Mouse (Mus musculus): ENCODE data around the gene Fpgt. TPM values are rescaled to one million over a fixed set of nuclear protein-coding genes. Genes with fewer than 3 reads are reported as not detected.

Gene Fpgt
- polyA plus RNA-seq, 1 experiment, result 3.3 TPM

DNA sequence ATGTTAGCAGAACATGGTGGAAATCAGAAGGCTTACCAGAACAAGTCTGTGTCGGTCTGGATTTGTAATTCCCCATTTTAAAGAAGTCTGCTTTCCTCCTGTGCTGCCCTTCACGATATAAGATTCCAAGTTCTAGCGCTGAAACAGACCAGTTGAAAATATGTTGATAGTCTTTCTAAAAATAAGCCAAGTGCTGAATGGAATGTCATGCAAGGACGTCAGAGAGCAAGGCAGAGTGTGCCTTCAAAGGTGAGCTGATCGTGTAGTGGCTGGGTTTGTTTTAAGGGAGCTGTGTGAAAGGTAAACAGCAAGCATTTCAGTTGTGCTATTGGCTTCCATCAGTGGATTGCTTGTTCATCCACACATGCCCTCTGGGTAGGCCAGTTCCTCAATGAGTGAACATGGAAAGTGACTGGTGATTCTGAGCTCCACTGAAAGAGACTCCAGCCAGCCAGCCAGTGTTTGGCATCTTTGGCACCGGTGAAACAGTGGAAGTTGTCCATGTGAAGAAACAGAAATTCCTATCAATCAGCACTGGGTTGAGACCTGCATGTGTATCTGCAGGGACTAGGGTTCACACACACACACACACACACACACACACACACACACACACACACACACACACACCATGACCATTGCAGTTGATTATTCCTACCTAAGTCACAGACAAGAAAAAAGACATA lies 37.8 kb downstream of the Fpgt start, which contains the start of gene Tnni3k:
Tnni3k (minus strand) TSS at position 177 of the 686 bp plus-strand sequence.
- Histone ChIP-seq H3K4me3 (ENCODE audit: insufficient read depth, poor library complexity, severe bottlenecking) (no peak within 1 kb of the TSS), H3K36me3 (ENCODE audit: control insufficient read depth, insufficient read depth) (no peaks in the 10 kb centered on the region), H3K79me2 (ENCODE audit: control insufficient read depth, insufficient read depth) (no peaks in the 10 kb centered on the region), H3K27me3 (ENCODE audit: control insufficient read depth, insufficient read depth, insufficient read length) (no peaks in the 10 kb centered on the region), H3ac (ENCODE audit: control insufficient read depth, insufficient read length, low read depth) (no peak within 1 kb of the TSS), H3K79me3 (ENCODE audit: low read depth) (no peaks in the 10 kb centered on the region)
- TF ChIP-seq MYOD1 (IDR thresholded peaks at IDR 0.05; ENCODE audit: control insufficient read depth, insufficient read length, low read depth) (no peak), FOSL1 (IDR thresholded peaks at IDR 0.05; ENCODE audit: insufficient read depth, low read length, poor library complexity, severe bottlenecking) (no peak), USF1 (IDR thresholded peaks at IDR 0.05; ENCODE audit: low read depth) (no peak), CTCF (IDR thresholded peaks at IDR 0.05; ENCODE audit: control insufficient read depth, insufficient read depth, insufficient read length) (no peak), MAX (IDR thresholded peaks at IDR 0.05) (no peak), MYOG (IDR thresholded peaks at IDR 0.05; ENCODE audit: control insufficient read depth, extremely low read depth, insufficient read length) (no peak), CEBPB (IDR thresholded peaks at IDR 0.05; ENCODE audit: low read depth) (no peak)

GRCm38 (mm10) chr3:155053189-155053588 lies 40.0 kb downstream of the Fpgt start:
- Histone ChIP-seq H3K79me3 (ENCODE audit: low read depth) (no peaks in the 10 kb centered on the region), H3K79me2 (ENCODE audit: control insufficient read depth, insufficient read depth) (no peaks in the 10 kb centered on the region), H3K27me3 (ENCODE audit: control insufficient read depth, insufficient read depth, insufficient read length) (no peaks in the 10 kb centered on the region), H3K36me3 (ENCODE audit: control insufficient read depth, insufficient read depth) (no peaks in the 10 kb centered on the region), H3K4me3 (ENCODE audit: insufficient read depth, poor library complexity, severe bottlenecking) (no peak overlapping the region), H3ac (ENCODE audit: control insufficient read depth, insufficient read length, low read depth) (no peak overlapping the region)
- no peak for TF ChIP-seq USF1 (IDR thresholded peaks at IDR 0.05; ENCODE audit: low read depth)
- peak; percentile 72 for TF ChIP-seq CEBPB (IDR thresholded peaks at IDR 0.05; ENCODE audit: low read depth)

- no peaks in the 10 kb centered on the region for H3K27me3 ChIP-seq (ENCODE audit: control insufficient read depth, insufficient read depth, insufficient read length)
- TF ChIP-seq CTCF (IDR thresholded peaks at IDR 0.05; ENCODE audit: control insufficient read depth, insufficient read depth, insufficient read length), result no peak
- no peak for TF ChIP-seq FOSL1 (IDR thresholded peaks at IDR 0.05; ENCODE audit: insufficient read depth, low read length, poor library complexity, severe bottlenecking)
- no peak for TF ChIP-seq MYOD1 (IDR thresholded peaks at IDR 0.05; ENCODE audit: control insufficient read depth, insufficient read length, low read depth)
- TF ChIP-seq CEBPB (IDR thresholded peaks at IDR 0.05; ENCODE audit: low read depth), result peak; percentile 49
- TF ChIP-seq MYOG (IDR thresholded peaks at IDR 0.05; ENCODE audit: control insufficient read depth, extremely low read depth, insufficient read length), result no peak
- no peak overlapping the region for H3ac ChIP-seq (ENCODE audit: control insufficient read depth, insufficient read length, low read depth)
- H3K79me3 ChIP-seq (ENCODE audit: low read depth), result no peaks in the 10 kb centered on the region
- H3K36me3 ChIP-seq (ENCODE audit: control insufficient read depth, insufficient read depth), result no peaks in the 10 kb centered on the region
- no peak overlapping the region for H3K4me3 ChIP-seq (ENCODE audit: insufficient read depth, poor library complexity, severe bottlenecking)
- no peaks in the 10 kb centered on the region for H3K79me2 ChIP-seq (ENCODE audit: control insufficient read depth, insufficient read depth)
Observed at GRCm38 (mm10) chr3:155052021-155052420, 41.2 kb downstream of the Fpgt start.

DNA sequence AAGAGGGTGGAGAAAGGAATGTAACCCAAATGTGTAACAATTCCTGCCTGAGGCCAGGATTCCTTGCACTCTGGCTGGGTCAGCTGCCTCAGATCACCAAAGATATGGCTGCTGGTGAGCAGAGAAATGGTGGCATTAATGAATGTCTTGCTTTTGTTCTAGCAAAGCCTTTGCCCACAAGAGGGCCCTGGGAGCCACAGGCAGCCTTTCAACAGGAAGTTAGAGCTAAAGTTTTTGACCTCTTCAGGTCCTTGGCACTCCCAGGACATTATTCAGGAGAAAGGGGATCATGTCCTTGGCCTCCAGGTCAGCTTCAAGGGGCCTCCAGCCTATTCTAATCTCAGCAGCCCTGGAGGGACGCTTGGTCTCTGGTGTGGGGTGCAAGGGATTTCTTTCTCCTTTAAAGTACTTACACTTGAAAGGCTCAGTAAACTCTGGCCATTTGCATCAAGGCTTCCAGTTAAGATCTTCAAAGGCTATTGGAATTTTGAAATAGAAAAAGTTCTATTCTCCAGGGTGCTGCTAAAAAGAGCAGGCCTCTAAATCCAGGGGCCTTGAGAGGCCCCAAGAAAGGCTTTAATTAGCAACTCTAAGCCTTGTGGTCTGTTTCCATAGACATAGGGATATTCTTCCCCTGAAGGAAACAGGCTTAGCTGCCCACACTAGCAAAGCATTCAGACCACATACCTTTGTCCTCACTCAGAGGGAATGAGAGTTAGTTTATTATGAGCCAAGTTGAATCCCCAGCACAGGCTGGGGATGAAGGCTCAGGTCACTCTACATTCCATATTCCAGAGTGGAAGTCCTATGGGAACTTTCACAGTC lies 54.0 kb downstream of the Fpgt start:
- H3K79me2 ChIP-seq (ENCODE audit: control insufficient read depth, insufficient read depth), result no peaks in the 10 kb centered on the region
- no peak overlapping the region for H3ac ChIP-seq (ENCODE audit: control insufficient read depth, insufficient read length, low read depth)
- no peaks in the 10 kb centered on the region for H3K36me3 ChIP-seq (ENCODE audit: control insufficient read depth, insufficient read depth)
- no peaks in the 10 kb centered on the region for H3K79me3 ChIP-seq (ENCODE audit: low read depth)
- H3K27me3 ChIP-seq (ENCODE audit: control insufficient read depth, insufficient read depth, insufficient read length), result no peaks in the 10 kb centered on the region
- TF ChIP-seq FOSL1 (IDR thresholded peaks at IDR 0.05; ENCODE audit: insufficient read depth, low read length, poor library complexity, severe bottlenecking) (no peak), MYOD1 (IDR thresholded peaks at IDR 0.05; ENCODE audit: control insufficient read depth, insufficient read length, low read depth) (no peak), USF1 (IDR thresholded peaks at IDR 0.05; ENCODE audit: low read depth) (no peak), MAX (IDR thresholded peaks at IDR 0.05) (no peak), CEBPB (IDR thresholded peaks at IDR 0.05; ENCODE audit: low read depth) (no peak), MYOG (IDR thresholded peaks at IDR 0.05; ENCODE audit: control insufficient read depth, extremely low read depth, insufficient read length) (no peak), CTCF (IDR thresholded peaks at IDR 0.05; ENCODE audit: control insufficient read depth, insufficient read depth, insufficient read length) (no peak)
- H3K4me3 ChIP-seq (ENCODE audit: insufficient read depth, poor library complexity, severe bottlenecking), result no peak overlapping the region

Other genes with a start within 250 kb of the Fpgt start
- gene Tnni3k, start 38.0 kb downstream of the Fpgt start, polyA plus RNA-seq (2012; fragmentation: generic; extraction: Trizol), result 0.30 TPM
- 0.11 TPM for gene Lrriq3, start within 50 bp of the Fpgt start, polyA plus RNA-seq (2012; fragmentation: generic; extraction: Trizol)

Data from C2C12 (cell line).